Comparison of ENCODE assay signal across 8 mouse cellular contexts in the genomic region with DNA sequence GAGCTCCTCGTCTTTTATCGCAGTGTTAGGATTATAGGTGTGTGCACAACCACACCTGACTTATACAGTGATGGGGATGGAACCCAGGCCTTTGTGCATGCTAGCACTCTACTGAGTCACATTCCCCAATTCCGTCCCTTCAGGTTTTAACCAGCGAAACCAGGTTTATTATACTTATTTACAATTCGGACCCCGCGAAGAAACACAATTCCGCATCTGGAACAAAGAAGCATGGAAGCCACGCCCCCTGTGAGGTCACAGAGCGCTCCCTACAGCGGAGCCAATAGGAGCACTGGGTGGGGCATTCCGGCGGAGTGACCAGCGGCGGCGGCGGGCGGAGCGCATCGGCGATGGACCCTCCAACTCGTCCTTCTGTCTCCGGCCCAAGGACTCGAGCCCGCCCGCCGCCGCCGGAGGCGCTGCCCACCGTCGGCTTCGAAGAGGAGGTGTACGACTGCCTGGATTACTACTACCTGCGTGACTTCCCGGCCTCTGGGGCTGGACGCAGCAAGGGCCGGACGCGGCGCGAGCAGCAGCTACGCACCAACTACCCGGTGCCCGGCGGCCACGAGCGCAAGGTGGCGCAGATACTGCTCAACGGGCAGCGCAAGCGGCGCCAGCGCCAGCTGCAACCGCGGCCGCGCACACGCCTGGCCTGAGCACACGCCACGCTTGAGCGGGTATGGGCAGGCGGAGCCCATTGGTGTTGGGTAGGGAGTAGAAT. TPM values are rescaled to one million over a fixed set of nuclear protein-coding genes. Genes with fewer than 3 reads are reported as not detected.
DNase-seq lines count a peak whose midpoint lies in the region; ATAC-seq lines count a peak whose summit lies in the region.

A gene (plus strand): TSS at position 299 of the 724 bp plus-strand sequence.

- H3K9ac ChIP-seq in hindbrain, embryonic 15.5 days, result peak within 1 kb of the TSS; percentile 89

- H3K27ac ChIP-seq in hindbrain, embryonic 15.5 days (replicated peaks), result peak within 1 kb of the TSS; percentile 98

- H3K9me3 ChIP-seq in hindbrain, embryonic 15.5 days, result no peaks in the 10 kb centered on the region

- peak within 1 kb of the TSS; percentile 75 for H3K4me2 ChIP-seq in hindbrain, embryonic 15.5 days

- peaks cover 4% of the 10 kb centered on the region for H3K36me3 ChIP-seq in hindbrain, embryonic 15.5 days

- ATAC-seq in hindbrain, embryonic 15.5 days (ENCODE audit: low FRiP score, low read depth), result peak; percentile 98

- H3K4me3 ChIP-seq in hindbrain, embryonic 15.5 days, result peak within 1 kb of the TSS; percentile 69

- WGBS in hindbrain, embryonic 15.5 days, result under 1% methylated on average over 61 of the region's 63 CpGs

- H3K4me1 ChIP-seq in hindbrain, embryonic 15.5 days (replicated peaks), result peaks cover 15% of the 10 kb centered on the region

- H3K27me3 ChIP-seq in hindbrain, embryonic 15.5 days, result no peaks in the 10 kb centered on the region

- DNase-seq in ZHBTc4 (ENCODE audit: low read depth, low spot score), result peak; percentile 86
- DNase-seq in cerebellum, postnatal 4 days (ENCODE audit: low spot score in 2 of 2), result peak; percentile 75 to 88
- peak; percentile 87 for DNase-seq in gastrocnemius, adult 18-20 months (ENCODE audit: low spot score)
- DNase-seq in layer of hippocampus, postnatal 36 days, result peak; percentile 82 to 84
- DNase-seq in lung, postnatal 25 days (ENCODE audit: low spot score), result peak; percentile 93
- peak; percentile 71 for DNase-seq in retina, adult 2 months (ENCODE audit: low read depth, low spot score)
- DNase-seq in thymus, postnatal 25 days, result peak; percentile 83

RNA-seq across cellular contexts. Expression of the gene that starts here (rescaled TPM):
- under 1 TPM; 0.41 to 0.47 TPM for total RNA-seq in gastrocnemius, adult 18-20 months (2021)
- polyA plus RNA-seq in hindbrain, embryonic 15.5 days (2015; fragmentation: Nextera tagmentation; extraction: Ambion mirVana), result 4.8 and 5.0 TPM in 2 replicates
- total RNA-seq in layer of hippocampus, postnatal 36 days (2021), result 1 to 10 TPM; 1.9 to 3.8 TPM

Comparison
In these comparisons a context has a peak if more than half of its experiments do, and no peak if none do; other contexts are left out.
1. Peak in every context shown above with its lines: DNase-seq, ATAC-seq, H3K4me3 ChIP-seq and H3K27ac ChIP-seq.
2. Peak in DNase-seq in gastrocnemius, adult 18-20 months; RNA of the gene not detected or under 1 TPM.